In the genomic region with DNA sequence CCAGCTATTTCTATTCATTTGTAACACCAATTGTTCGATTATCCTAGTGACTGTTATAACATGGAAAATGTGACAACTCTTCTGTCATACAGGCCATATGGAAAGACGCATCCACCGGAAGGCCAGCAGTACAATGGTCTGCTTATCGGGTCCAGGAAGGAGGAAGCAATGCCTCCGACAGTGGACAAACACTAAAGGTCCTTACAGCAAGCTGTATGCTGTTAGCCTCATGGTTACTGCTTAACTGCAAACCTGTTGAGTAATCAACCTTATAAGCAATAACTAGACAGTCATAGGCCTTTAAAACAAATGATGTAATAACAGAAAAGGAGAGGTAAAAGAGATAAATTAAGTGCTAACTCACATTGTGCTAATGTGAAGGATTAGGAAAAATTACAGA, we compare ENCODE assay signal across 36 mouse cellular contexts. TPM values are rescaled to one million over a fixed set of nuclear protein-coding genes. Genes with fewer than 3 reads are reported as not detected.
"Had no signal": no experiment of that assay in that cellular context is flagged by ENCODE, and none has a peak within 500 bp of the region (broad histone marks: within the 10 kb centered on the region; RNA-seq: fewer than 3 reads in every experiment).

No protein-coding gene starts in this region.

- H3K4me2 ChIP-seq: heart, embryonic 11.5 days; heart, embryonic 13.5 days; heart, embryonic 15.5 days; hindbrain, embryonic 12.5 days; hindbrain, embryonic 14.5 days; intestine, embryonic 15.5 days; limb, embryonic 13.5 days; limb, embryonic 15.5 days; liver, embryonic 12.5 days had no signal

- H3K27me3 ChIP-seq: heart, embryonic 13.5 days; heart, embryonic 15.5 days; hindbrain, embryonic 12.5 days; intestine, embryonic 15.5 days; limb, embryonic 13.5 days; limb, embryonic 15.5 days; liver, embryonic 12.5 days had no signal

- H3K9ac ChIP-seq: heart, embryonic 13.5 days; heart, embryonic 15.5 days; hindbrain, embryonic 12.5 days; hindbrain, embryonic 14.5 days; intestine, embryonic 15.5 days; limb, embryonic 13.5 days; limb, embryonic 15.5 days; liver, embryonic 12.5 days; liver, embryonic 14.5 days had no signal

- H3K9me3 ChIP-seq: heart, embryonic 13.5 days; heart, embryonic 15.5 days; hindbrain, embryonic 10.5 days; hindbrain, embryonic 12.5 days; intestine, embryonic 15.5 days; limb, embryonic 13.5 days; limb, embryonic 15.5 days; liver, embryonic 12.5 days had no signal

- H3K4me1 ChIP-seq: heart, embryonic 13.5 days; heart, embryonic 15.5 days; hindbrain, embryonic 10.5 days; hindbrain, embryonic 12.5 days; intestine, embryonic 15.5 days; limb, embryonic 13.5 days; limb, embryonic 15.5 days had no signal

- DNase-seq: gastrocnemius, postnatal 14 days; gastrocnemius, postnatal 36 days; heart, adult 2 months; heart, postnatal 4 days; kidney, adult 18-20 months; kidney, adult 8-10 months; kidney, postnatal 10 days; kidney, postnatal 25 days; kidney, postnatal 4 days; left cerebral cortex, postnatal 4 days had no signal

- H3K27ac ChIP-seq: heart, adult 2 months; heart, embryonic 13.5 days; heart, embryonic 15.5 days; hindbrain, embryonic 10.5 days; hindbrain, embryonic 12.5 days; hindbrain, embryonic 14.5 days; intestine, embryonic 15.5 days; layer of hippocampus, adult 2 months; limb, embryonic 13.5 days; limb, embryonic 15.5 days; liver, embryonic 12.5 days; liver, embryonic 14.5 days had no signal

- ATAC-seq: hindbrain, embryonic 16.5 days; inflammation-experienced regulatory T-cells, adult 6 months; intestine, embryonic 15.5 days; intestine, postnatal 0 days; liver, embryonic 12.5 days had no signal

- H3K4me3 ChIP-seq: heart, adult 2 months; heart, embryonic 13.5 days; heart, embryonic 15.5 days; hindbrain, embryonic 10.5 days; hindbrain, embryonic 12.5 days; intestine, embryonic 15.5 days; layer of hippocampus, adult 2 months; limb, embryonic 13.5 days; limb, embryonic 15.5 days; liver, embryonic 12.5 days had no signal

RNA-seq across cellular contexts. Expression of gene Sult6b1, which starts 44.4 kb away (rescaled TPM):
- total RNA-seq: gastrocnemius, adult 18-20 months; gastrocnemius, adult 8-10 months; gastrocnemius, postnatal 14 days; gastrocnemius, postnatal 36 days; heart, adult 2 months; heart, postnatal 25 days; heart, postnatal 4 days; layer of hippocampus, adult 2 months; layer of hippocampus, postnatal 10 days; layer of hippocampus, postnatal 25 days; left cerebral cortex, adult 18-20 months; left cerebral cortex, postnatal 10 days; left cerebral cortex, postnatal 25 days had no signal
- polyA plus RNA-seq: gonadal fat pad, adult 2 months; heart, adult 2 months; heart, postnatal 0 days; hindbrain, embryonic 16.5 days; kidney, embryonic 16.5 days; limb, embryonic 13.5 days; limb, embryonic 15.5 days; liver, embryonic 12.5 days had no signal
